Mouse (Mus musculus) E14TG2a.4 (cell line): ENCODE results near the gene Nt5c2.
"Not testable (repeated sequence)": the region's sequence is repeated elsewhere in the genome, so short reads cannot be mapped to it uniquely, and the experiment has no call there.

Experiments
- H3K27me3 ChIP-seq: 2 replicates; pipeline ENCODE4 v1.6.1; 2014; ENCODE audit warnings: low read length, control low read depth; ENCODE audit not compliant: insufficient read depth
- H3K36me3 ChIP-seq: 2 replicates; pipeline ENCODE4 v1.6.1; 2014; ENCODE audit warnings: low read length, control low read depth; ENCODE audit not compliant: insufficient read depth
- H3K4me1 ChIP-seq: replicated peaks from 2 replicates; pipeline ENCODE4 v1.6.1; 2014; ENCODE audit warnings: low read depth, low read length, control low read depth
- H3K4me3 ChIP-seq: replicated peaks from 2 replicates; pipeline ENCODE4 v1.5.1; 2014; ENCODE audit warnings: mild to moderate bottlenecking, low read length
- H3K9me3 ChIP-seq: 2 replicates; pipeline ENCODE4 v1.6.1; 2014; ENCODE audit warnings: low read length, control low read depth
- CTCF ChIP-seq: conservative IDR thresholded peaks from 2 replicates; pipeline ENCODE4 v1.5.1; 2014; ENCODE audit warnings: low read length
- NANOG ChIP-seq: IDR thresholded peaks from 2 replicates; pipeline ENCODE4 v1.6.1; 2014; ENCODE audit warnings: borderline replicate concordance, low read length, mixed read lengths
- POU5F1 ChIP-seq: IDR thresholded peaks from 2 replicates; pipeline ENCODE4 v1.6.1; 2014; ENCODE audit warnings: low read length, borderline replicate concordance

The Nt5c2 gene

GRCm38 (mm10) chr19:46978920-46979780, 35.8 kb downstream of the Nt5c2 start:
- TF ChIP-seq CTCF (no peak), NANOG (no peak), POU5F1 (no peak)
- Histone ChIP-seq H3K36me3 (no peaks in the 10 kb centered on the region), H3K27me3 (no peaks in the 10 kb centered on the region), H3K9me3 (no peaks in the 10 kb centered on the region), H3K4me1 (peaks cover 50% of the 10 kb centered on the region), H3K4me3 (no peak overlapping the region)

GRCm38 (mm10) chr19:46978069-46978468, 36.9 kb downstream of the Nt5c2 start:
- not testable (repeated sequence) for H3K9me3 ChIP-seq, H3K36me3 ChIP-seq, H3K4me3 ChIP-seq, H3K27me3 ChIP-seq
- peaks cover 48% of the 10 kb centered on the region for H3K4me1 ChIP-seq

GRCm38 (mm10) chr19:46977460-46977859, 37.5 kb downstream of the Nt5c2 start:
- Histone ChIP-seq H3K36me3 (no peaks in the 10 kb centered on the region), H3K9me3 (no peaks in the 10 kb centered on the region), H3K4me3 (no peak overlapping the region), H3K4me1 (peaks cover 48% of the 10 kb centered on the region), H3K27me3 (no peaks in the 10 kb centered on the region)
- no peak for TF ChIP-seq CTCF
- no peak for TF ChIP-seq POU5F1
- no peak for TF ChIP-seq NANOG

GRCm38 (mm10) chr19:46976743-46977142, 38.2 kb downstream of the Nt5c2 start:
- H3K27me3 ChIP-seq = no peaks in the 10 kb centered on the region
- H3K4me3 ChIP-seq = no peak overlapping the region
- H3K36me3 ChIP-seq = no peaks in the 10 kb centered on the region
- no peak for TF ChIP-seq POU5F1
- no peak for TF ChIP-seq CTCF
- TF ChIP-seq NANOG = no peak
- H3K9me3 ChIP-seq = no peaks in the 10 kb centered on the region
- peaks cover 47% of the 10 kb centered on the region for H3K4me1 ChIP-seq

GRCm38 (mm10) chr19:46975997-46976396, 39.0 kb downstream of the Nt5c2 start:
- H3K9me3 ChIP-seq = no peaks in the 10 kb centered on the region
- TF ChIP-seq POU5F1 (no peak), CTCF (no peak)

GRCm38 (mm10) chr19:46975565-46975964, 39.4 kb downstream of the Nt5c2 start:
- Histone ChIP-seq H3K4me3 (no peak overlapping the region), H3K36me3 (no peaks in the 10 kb centered on the region), H3K4me1 (peaks cover 49% of the 10 kb centered on the region), H3K27me3 (no peaks in the 10 kb centered on the region), H3K9me3 (no peaks in the 10 kb centered on the region)
- TF ChIP-seq NANOG (no peak), POU5F1 (no peak), CTCF (no peak)

More at GRCm38 (mm10) chr19:46975997-46976396, 39.0 kb downstream of the Nt5c2 start:
- Histone ChIP-seq H3K4me1 (peaks cover 47% of the 10 kb centered on the region), H3K36me3 (no peaks in the 10 kb centered on the region), H3K4me3 (no peak overlapping the region), H3K27me3 (no peaks in the 10 kb centered on the region)

- TF ChIP-seq CTCF (no peak), NANOG (no peak), POU5F1 (no peak)
- no peaks in the 10 kb centered on the region for H3K9me3 ChIP-seq
These were observed 42.8 kb downstream of the Nt5c2 start for GRCm38 (mm10) chr19:46972159-46972558.

GRCm38 (mm10) chr19:46971712-46972111, 43.2 kb downstream of the Nt5c2 start:
- H3K27me3 ChIP-seq = no peaks in the 10 kb centered on the region
- H3K9me3 ChIP-seq = no peaks in the 10 kb centered on the region
- no peaks in the 10 kb centered on the region for H3K36me3 ChIP-seq
- H3K4me1 ChIP-seq = peaks cover 66% of the 10 kb centered on the region
- 0 out of 2 replicates have a peak overlapping the region, but pooled peaks have one; percentile 23 for H3K4me3 ChIP-seq
- TF ChIP-seq POU5F1 (no peak), CTCF (no peak), NANOG (no peak)

More at GRCm38 (mm10) chr19:46972159-46972558, 42.8 kb downstream of the Nt5c2 start:
- H3K4me1 ChIP-seq = peaks cover 66% of the 10 kb centered on the region
- no peak overlapping the region for H3K4me3 ChIP-seq
- H3K36me3 ChIP-seq = no peaks in the 10 kb centered on the region
- H3K27me3 ChIP-seq = no peaks in the 10 kb centered on the region
